Mouse (Mus musculus) liver, postnatal 0 days (tissue): ENCODE measurements at regions not wholly inside any gene's neighbourhood (a gene's known extent, or its start where the extent isn't known, plus 50 kb on each side); places are given as distances from the start of the nearest gene placed in this dataset.

Source experiments
- ATAC-seq: fragments of 200-750 bp; cut with Nextera tagmentation; 2 replicates; pipeline ENCODE4 v1.8.0; 2017; ENCODE audit warnings: mild to moderate bottlenecking, moderate library complexity
- DNase-seq: peaks from one replicate; pipeline ENCODE4 v3.0.0-alpha.2; 2016
- H3K27ac ChIP-seq: fragments of 300-500 bp; sonication (generic); 2 replicates; pipeline ENCODE4 v1.5.1; 2014; ENCODE audit warnings: antibody characterized with exemption, moderate library complexity, mild to moderate bottlenecking, low read depth
- H3K27me3 ChIP-seq: fragments of 300-500 bp; sonication (generic); 2 replicates; pipeline ENCODE4 v1.6.1; 2014; ENCODE audit warnings: low read length, control low read depth, mixed read lengths; ENCODE audit not compliant: insufficient read depth
- H3K36me3 ChIP-seq: fragments of 300-500 bp; sonication (generic); replicated peaks from 2 replicates; pipeline ENCODE4 v1.6.1; 2014; ENCODE audit warnings: mild to moderate bottlenecking, control low read depth, low read length, moderate library complexity, mixed read lengths; ENCODE audit not compliant: insufficient read depth
- H3K4me1 ChIP-seq: fragments of 300-500 bp; sonication (generic); 2 replicates; pipeline ENCODE4 v1.6.1; 2014; ENCODE audit warnings: antibody characterized with exemption, mild to moderate bottlenecking, control low read depth; ENCODE audit not compliant: insufficient read depth
- H3K4me2 ChIP-seq: fragments of 300-500 bp; sonication (generic); 2 replicates; pipeline ENCODE4 v1.6.1; 2014; ENCODE audit warnings: low read depth, mild to moderate bottlenecking, low read length, moderate library complexity, mixed read lengths
- H3K4me3 ChIP-seq: fragments of 300-500 bp; sonication (generic); 2 replicates; pipeline ENCODE4 v1.5.1; 2014; ENCODE audit warnings: low read depth, low read length
- H3K9ac ChIP-seq: fragments of 300-500 bp; sonication (generic); replicated peaks from 2 replicates; pipeline ENCODE4 v1.6.1; 2014; ENCODE audit warnings: mild to moderate bottlenecking, moderate library complexity
- H3K9me3 ChIP-seq: fragments of 300-500 bp; sonication (generic); 2 replicates; pipeline ENCODE4 v1.6.1; 2016; ENCODE audit warnings: mild to moderate bottlenecking, control low read depth, low read length, mixed read lengths
- CTCF ChIP-seq: sonication (generic); IDR thresholded peaks from 2 replicates; pipeline ENCODE4 v1.5.1; 2016; ENCODE audit warnings: antibody characterized with exemption, low read depth
- EP300 ChIP-seq: IDR thresholded peaks from 2 replicates; pipeline ENCODE4 v1.6.1; 2016; ENCODE audit warnings: antibody characterized with exemption, low read depth, mild to moderate bottlenecking
- WGBS: fragments of 180-500 bp; shearing (Covaris S2); extraction: QIAGEN DNeasy Blood & Tissue Kit; methylation state at CpG from one replicate; pipeline ENCODE4 v1.1.7; 2014; ENCODE audit not compliant: insufficient replicate concordance; 5-methylcytosine and 5-hydroxymethylcytosine counted together

GRCm38 (mm10) chr11:27219715-27220699 is 626.2 kb upstream of the Vrk2 start:
- Histone ChIP-seq H3K9ac (no peak overlapping the region), H3K4me3 (no peak overlapping the region), H3K27me3 (no peaks in the 10 kb centered on the region), H3K27ac (no peak overlapping the region), H3K4me1 (no peaks in the 10 kb centered on the region), H3K9me3 (no peaks in the 10 kb centered on the region), H3K36me3 (no peaks in the 10 kb centered on the region), H3K4me2 (no peak overlapping the region)
- TF ChIP-seq CTCF (peak; percentile 43), EP300 (no peak)
- ATAC-seq (no peak), DNase-seq (no peak)
- whole genome bisulfite sequencing, result 34% methylated on average over 6 of the region's 6 CpGs

DNA sequence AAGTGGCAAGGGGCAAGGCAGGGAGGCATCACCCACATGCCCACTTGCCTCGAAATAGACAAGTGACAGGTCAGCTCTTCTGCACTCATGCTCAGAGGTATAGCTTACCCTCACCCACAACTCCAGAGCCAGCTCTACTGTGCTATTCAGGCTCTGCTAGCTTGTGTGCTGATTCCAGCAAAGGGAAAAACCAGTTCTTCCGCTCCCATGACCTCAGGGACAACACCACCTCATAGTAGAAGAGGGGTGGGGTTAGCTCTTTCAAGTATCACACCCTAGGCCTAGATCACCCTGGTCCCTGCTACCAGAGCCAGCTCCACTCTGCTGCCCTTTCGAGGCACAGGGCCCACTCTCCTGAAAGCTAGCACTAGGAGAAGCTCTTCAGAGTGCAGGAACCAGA is 622.0 kb upstream of the Vrk2 start:
- Histone ChIP-seq H3K27me3 (no peaks in the 10 kb centered on the region), H3K36me3 (no peaks in the 10 kb centered on the region), H3K4me3 (no peak overlapping the region), H3K27ac (no peak overlapping the region), H3K9ac (no peak overlapping the region), H3K4me2 (no peak overlapping the region), H3K9me3 (no peaks in the 10 kb centered on the region), H3K4me1 (no peaks in the 10 kb centered on the region)
- ATAC-seq, result no peak
- WGBS, result 47% methylated on average over 3 of the region's 3 CpGs
- no peak for TF ChIP-seq EP300
- TF ChIP-seq CTCF, result no peak
- DNase-seq, result no peak

- WGBS, result 79% methylated on average over 17 of the region's 17 CpGs
- DNase-seq (no peak), ATAC-seq (no peak)
- Histone ChIP-seq H3K4me2 (no peak overlapping the region), H3K4me1 (no peaks in the 10 kb centered on the region), H3K9me3 (no peaks in the 10 kb centered on the region), H3K27me3 (no peaks in the 10 kb centered on the region), H3K9ac (no peak overlapping the region), H3K36me3 (no peaks in the 10 kb centered on the region), H3K27ac (no peak overlapping the region), H3K4me3 (no peak overlapping the region)
- TF ChIP-seq EP300 (no peak), CTCF (no peak)
Observed at GRCm38 (mm10) chr11:27203330-27204214, 609.8 kb upstream of the Vrk2 start.

GRCm38 (mm10) chr11:27184035-27184434 is 590.2 kb upstream of the Vrk2 start:
- Histone ChIP-seq H3K9ac (no peak overlapping the region), H3K4me2 (no peak overlapping the region), H3K36me3 (no peaks in the 10 kb centered on the region), H3K27ac (no peak overlapping the region), H3K4me3 (no peak overlapping the region), H3K9me3 (no peaks in the 10 kb centered on the region), H3K4me1 (no peaks in the 10 kb centered on the region), H3K27me3 (no peaks in the 10 kb centered on the region)
- 53% methylated on average over 2 of the region's 2 CpGs for WGBS
- TF ChIP-seq CTCF (no peak), EP300 (no peak)
- ATAC-seq (no peak), DNase-seq (no peak)

- no peak overlapping the region for H3K27ac ChIP-seq
- H3K4me1 ChIP-seq, result no peaks in the 10 kb centered on the region
- TF ChIP-seq EP300 (no peak), CTCF (no peak)
- no peaks in the 10 kb centered on the region for H3K36me3 ChIP-seq
- H3K9me3 ChIP-seq, result no peaks in the 10 kb centered on the region
- DNase-seq (no peak), ATAC-seq (no peak)
- H3K4me2 ChIP-seq, result no peak overlapping the region
- H3K4me3 ChIP-seq, result no peak overlapping the region
- H3K9ac ChIP-seq, result no peak overlapping the region
- no peaks in the 10 kb centered on the region for H3K27me3 ChIP-seq
Observed at GRCm38 (mm10) chr11:27183422-27183821, 589.6 kb upstream of the Vrk2 start.

DNA sequence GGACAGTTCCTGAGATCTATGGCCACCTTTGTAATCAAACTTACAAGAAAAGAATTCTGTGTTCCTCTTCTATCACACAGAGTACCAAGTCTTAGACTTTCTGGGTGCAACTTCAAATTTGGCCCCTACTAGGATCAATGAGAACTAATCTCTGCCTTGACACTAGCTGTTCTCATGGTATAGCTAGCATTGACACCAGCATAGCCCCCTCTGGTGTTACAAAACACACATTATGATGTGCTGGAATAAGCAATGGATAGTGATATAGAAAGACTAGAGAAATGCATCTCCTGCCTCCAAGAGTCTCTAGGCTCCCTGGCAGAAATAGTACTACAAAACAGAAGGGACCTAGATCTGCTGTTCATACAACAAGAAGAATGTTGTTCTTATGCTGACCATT is 566.6 kb upstream of the Vrk2 start:
- H3K4me3 ChIP-seq, result no peak overlapping the region
- no peaks in the 10 kb centered on the region for H3K27me3 ChIP-seq
- DNase-seq (no peak), ATAC-seq (no peak)
- H3K9ac ChIP-seq, result no peak overlapping the region
- no peak overlapping the region for H3K4me2 ChIP-seq
- H3K9me3 ChIP-seq, result no peaks in the 10 kb centered on the region
- H3K4me1 ChIP-seq, result no peaks in the 10 kb centered on the region
- no peak overlapping the region for H3K27ac ChIP-seq
- TF ChIP-seq EP300 (no peak), CTCF (no peak)
- H3K36me3 ChIP-seq, result no peaks in the 10 kb centered on the region
